Mouse (Mus musculus): ENCODE results near the gene Rbpjl. TPM values are rescaled to one million over a fixed set of nuclear protein-coding genes. Genes with fewer than 3 reads are reported as not detected.

The Rbpjl gene
- total RNA-seq (2017), result not detected in 2 replicates

GRCm38 (mm10) chr2:164402906-164403305 is at the start of gene Rbpjl:
Gene Rbpjl (plus strand): TSS chr2:164403141.
- peak; percentile 74 to 76 for ATAC-seq (replicated peaks in 1 of 2; ENCODE audit: insufficient read depth in 1 of 2, low FRiP score in 2 of 2, low TSS enrichment in 1 of 2, low read depth in 1 of 2, poor library complexity in 2 of 2, severe bottlenecking in 2 of 2)

GRCm38 (mm10) chr2:164353356-164353755 is 49.6 kb upstream of the Rbpjl start:
- no peak for ATAC-seq (replicated peaks in 1 of 2; ENCODE audit: insufficient read depth in 1 of 2, low FRiP score in 2 of 2, low TSS enrichment in 1 of 2, low read depth in 1 of 2, poor library complexity in 2 of 2, severe bottlenecking in 2 of 2)

GRCm38 (mm10) chr2:164356177-164356967 is 46.6 kb upstream of the Rbpjl start:
- ATAC-seq (replicated peaks in 1 of 2; ENCODE audit: insufficient read depth in 1 of 2, low FRiP score in 2 of 2, low TSS enrichment in 1 of 2, low read depth in 1 of 2, poor library complexity in 2 of 2, severe bottlenecking in 2 of 2), result peak; percentile 85 to 88

- no peak for ATAC-seq (replicated peaks in 1 of 2; ENCODE audit: insufficient read depth in 1 of 2, low FRiP score in 2 of 2, low TSS enrichment in 1 of 2, low read depth in 1 of 2, poor library complexity in 2 of 2, severe bottlenecking in 2 of 2)
Observed at GRCm38 (mm10) chr2:164358373-164358772, 44.6 kb upstream of the Rbpjl start.

- ATAC-seq (replicated peaks in 1 of 2; ENCODE audit: insufficient read depth in 1 of 2, low FRiP score in 2 of 2, low TSS enrichment in 1 of 2, low read depth in 1 of 2, poor library complexity in 2 of 2, severe bottlenecking in 2 of 2), result no peak
Observed at GRCm38 (mm10) chr2:164359031-164359430, 43.9 kb upstream of the Rbpjl start.

- ATAC-seq (replicated peaks in 1 of 2; ENCODE audit: insufficient read depth in 1 of 2, low FRiP score in 2 of 2, low TSS enrichment in 1 of 2, low read depth in 1 of 2, poor library complexity in 2 of 2, severe bottlenecking in 2 of 2), result 0 out of 4 replicates have a peak, but pooled peaks of 1 of the 2 experiments have one; percentile 15
Observed at GRCm38 (mm10) chr2:164359668-164360067, 43.3 kb upstream of the Rbpjl start.

- no peak for ATAC-seq (replicated peaks in 1 of 2; ENCODE audit: insufficient read depth in 1 of 2, low FRiP score in 2 of 2, low TSS enrichment in 1 of 2, low read depth in 1 of 2, poor library complexity in 2 of 2, severe bottlenecking in 2 of 2)
Observed at GRCm38 (mm10) chr2:164360974-164361657, 41.8 kb upstream of the Rbpjl start.

GRCm38 (mm10) chr2:164366947-164367346 is 36.0 kb upstream of the Rbpjl start:
- no peak for ATAC-seq (replicated peaks in 1 of 2; ENCODE audit: insufficient read depth in 1 of 2, low FRiP score in 2 of 2, low TSS enrichment in 1 of 2, low read depth in 1 of 2, poor library complexity in 2 of 2, severe bottlenecking in 2 of 2)

- ATAC-seq (replicated peaks in 1 of 2; ENCODE audit: insufficient read depth in 1 of 2, low FRiP score in 2 of 2, low TSS enrichment in 1 of 2, low read depth in 1 of 2, poor library complexity in 2 of 2, severe bottlenecking in 2 of 2), result 0 out of 4 replicates have a peak, but pooled peaks of 1 of the 2 experiments have one; percentile 55
Observed at GRCm38 (mm10) chr2:164368620-164369105, 34.3 kb upstream of the Rbpjl start.

- no peak for ATAC-seq (replicated peaks in 1 of 2; ENCODE audit: insufficient read depth in 1 of 2, low FRiP score in 2 of 2, low TSS enrichment in 1 of 2, low read depth in 1 of 2, poor library complexity in 2 of 2, severe bottlenecking in 2 of 2)
Observed at GRCm38 (mm10) chr2:164371371-164371770, 31.6 kb upstream of the Rbpjl start.

- peak; percentile 57 to 89; a peak in 3 of 4 replicates for ATAC-seq (replicated peaks in 1 of 2; ENCODE audit: insufficient read depth in 1 of 2, low FRiP score in 2 of 2, low TSS enrichment in 1 of 2, low read depth in 1 of 2, poor library complexity in 2 of 2, severe bottlenecking in 2 of 2)
Observed at GRCm38 (mm10) chr2:164372408-164373053, 30.4 kb upstream of the Rbpjl start.

GRCm38 (mm10) chr2:164373187-164373586 is 29.8 kb upstream of the Rbpjl start:
- ATAC-seq (replicated peaks in 1 of 2; ENCODE audit: insufficient read depth in 1 of 2, low FRiP score in 2 of 2, low TSS enrichment in 1 of 2, low read depth in 1 of 2, poor library complexity in 2 of 2, severe bottlenecking in 2 of 2), result peak in 1 of 2 experiments; percentile 73; a peak in 2 of 4 replicates

GRCm38 (mm10) chr2:164377478-164378426 is 25.2 kb upstream of the Rbpjl start:
- peak in 1 of 2 experiments; percentile 23; a peak in 1 of 4 replicates for ATAC-seq (replicated peaks in 1 of 2; ENCODE audit: insufficient read depth in 1 of 2, low FRiP score in 2 of 2, low TSS enrichment in 1 of 2, low read depth in 1 of 2, poor library complexity in 2 of 2, severe bottlenecking in 2 of 2)

GRCm38 (mm10) chr2:164381726-164382125 is 21.2 kb upstream of the Rbpjl start:
- no peak for ATAC-seq (replicated peaks in 1 of 2; ENCODE audit: insufficient read depth in 1 of 2, low FRiP score in 2 of 2, low TSS enrichment in 1 of 2, low read depth in 1 of 2, poor library complexity in 2 of 2, severe bottlenecking in 2 of 2)

- ATAC-seq (replicated peaks in 1 of 2; ENCODE audit: insufficient read depth in 1 of 2, low FRiP score in 2 of 2, low TSS enrichment in 1 of 2, low read depth in 1 of 2, poor library complexity in 2 of 2, severe bottlenecking in 2 of 2), result no peak
Observed at GRCm38 (mm10) chr2:164382971-164383370, 20.0 kb upstream of the Rbpjl start.

- no peak for ATAC-seq (replicated peaks in 1 of 2; ENCODE audit: insufficient read depth in 1 of 2, low FRiP score in 2 of 2, low TSS enrichment in 1 of 2, low read depth in 1 of 2, poor library complexity in 2 of 2, severe bottlenecking in 2 of 2)
Observed at GRCm38 (mm10) chr2:164383656-164384399, 19.1 kb upstream of the Rbpjl start.
